Mouse (Mus musculus) kidney, postnatal 25 days (tissue): ENCODE measurements around the gene Clca2.
A peak's percentile ranks its signal among the peaks of the same experiment; 100 is the strongest.

Source experiments
- DNase-seq, 2 experiments: peaks; one replicate each; pipeline ENCODE4 v3.0.0; 2021; ENCODE audit warnings: mixed read lengths in 2 of 2

Clca2 gene

DNA sequence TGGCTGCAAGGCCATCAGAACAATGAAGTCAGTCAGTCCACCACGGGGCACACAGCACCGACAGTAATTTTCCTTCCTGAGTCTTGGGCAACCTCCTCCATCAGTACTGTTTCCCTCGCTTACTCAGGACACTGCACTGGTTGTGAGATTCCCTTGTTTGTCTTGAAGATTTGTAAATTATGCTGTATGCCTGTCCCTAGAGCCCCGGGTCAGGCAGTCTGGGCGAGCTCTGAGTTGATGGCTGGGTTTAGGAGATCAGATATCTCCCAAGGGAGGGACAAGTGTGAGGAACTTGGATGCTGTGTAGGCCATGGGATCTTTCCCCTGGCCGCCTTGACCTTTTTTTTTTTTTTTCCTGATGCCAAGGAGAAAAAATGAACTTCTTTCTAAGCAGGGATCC is at the start of gene Clca2:
TSS of gene Clca2 (minus strand) at position 153 of the 400 bp plus-strand sequence.
- no peak for DNase-seq

DNA sequence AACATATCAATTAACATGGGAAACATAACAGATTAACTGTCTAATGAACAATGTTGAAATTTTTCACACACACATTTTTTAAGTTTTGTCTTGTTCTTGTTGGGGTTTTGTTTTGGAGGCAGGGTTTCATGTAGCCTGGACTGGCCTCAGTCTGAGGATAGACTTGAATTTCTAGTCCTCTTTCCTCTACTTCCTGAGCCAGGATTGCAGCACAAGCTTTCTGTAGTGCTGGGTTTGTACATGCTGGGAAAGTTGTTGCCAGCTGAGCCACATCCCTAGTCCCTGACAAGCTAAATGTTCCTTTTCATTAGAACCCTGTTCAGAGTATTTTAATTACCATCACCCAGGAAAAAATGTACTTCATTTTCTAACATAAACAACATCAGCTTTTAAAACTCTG is 48.7 kb upstream of the Clca2 start:
- no peak for DNase-seq

- no peak for DNase-seq
These were observed 48.2 kb upstream of the Clca2 start for GRCm38 (mm10) chr3:145147483-145147882.

GRCm38 (mm10) chr3:145146871-145147270 is 47.6 kb upstream of the Clca2 start:
- no peak for DNase-seq

- no peak for DNase-seq
These were observed 44.6 kb upstream of the Clca2 start for GRCm38 (mm10) chr3:145143856-145144255.

DNA sequence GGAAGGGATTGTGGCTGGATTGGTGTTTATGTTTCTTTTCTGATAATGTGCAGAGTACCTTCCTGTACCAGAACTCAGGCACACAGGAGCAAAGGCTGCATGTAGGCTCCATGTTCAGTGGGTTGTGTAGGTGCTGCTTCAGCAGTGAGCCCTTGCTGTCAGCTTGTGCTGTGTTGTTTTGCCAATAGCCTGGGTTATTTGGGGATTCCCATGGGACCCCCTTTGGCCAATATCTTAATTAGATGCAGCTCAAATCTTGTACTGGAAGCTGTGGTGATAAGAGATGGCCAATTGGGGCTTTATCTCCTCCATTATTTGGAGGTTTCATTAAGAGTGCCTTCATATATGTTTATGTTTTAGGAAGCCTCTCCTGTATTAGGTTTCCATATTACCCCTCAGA is 43.7 kb upstream of the Clca2 start:
- DNase-seq = no peak

DNA sequence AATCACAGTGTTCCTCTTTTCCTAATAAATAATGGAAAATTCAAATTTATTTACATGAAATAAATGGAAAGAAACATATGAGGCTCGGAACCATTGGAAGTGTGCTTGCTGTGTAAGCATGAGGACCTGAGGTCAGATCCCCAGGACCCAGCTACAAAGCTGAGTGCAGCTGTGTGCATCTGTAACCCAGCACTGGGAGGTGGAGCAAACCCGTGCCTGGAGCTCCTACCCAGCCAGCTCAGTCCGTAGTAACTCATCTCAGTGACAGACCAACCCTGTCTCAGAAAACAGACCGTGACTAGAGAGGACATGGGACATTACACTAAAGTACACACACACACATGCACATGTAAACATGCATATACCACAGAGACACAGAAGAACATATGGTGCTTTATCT is 41.0 kb upstream of the Clca2 start:
- no peak for DNase-seq

- peak in 1 of 2 experiments; percentile 63 for DNase-seq
These were observed 32.1 kb upstream of the Clca2 start for GRCm38 (mm10) chr3:145131210-145131868.

DNA sequence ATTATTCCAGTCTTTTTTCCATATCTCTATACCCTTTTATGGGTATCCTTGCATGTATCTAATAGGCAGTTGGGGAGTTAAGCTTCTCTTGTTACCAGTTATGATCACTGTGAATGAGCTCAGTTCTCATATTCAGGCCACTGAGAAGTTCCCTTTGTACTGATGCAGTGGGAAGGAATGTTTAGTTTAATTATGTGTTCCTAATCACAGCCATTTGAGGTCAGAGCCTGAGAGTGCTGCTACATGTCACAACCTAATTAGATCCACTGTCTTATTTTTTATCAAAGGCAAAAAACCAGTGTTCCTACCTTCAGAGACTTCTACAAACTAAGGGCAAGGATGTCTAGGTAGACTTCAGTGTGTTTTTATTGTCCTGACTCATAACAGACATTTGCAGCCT is 30.1 kb upstream of the Clca2 start:
- DNase-seq = no peak

DNA sequence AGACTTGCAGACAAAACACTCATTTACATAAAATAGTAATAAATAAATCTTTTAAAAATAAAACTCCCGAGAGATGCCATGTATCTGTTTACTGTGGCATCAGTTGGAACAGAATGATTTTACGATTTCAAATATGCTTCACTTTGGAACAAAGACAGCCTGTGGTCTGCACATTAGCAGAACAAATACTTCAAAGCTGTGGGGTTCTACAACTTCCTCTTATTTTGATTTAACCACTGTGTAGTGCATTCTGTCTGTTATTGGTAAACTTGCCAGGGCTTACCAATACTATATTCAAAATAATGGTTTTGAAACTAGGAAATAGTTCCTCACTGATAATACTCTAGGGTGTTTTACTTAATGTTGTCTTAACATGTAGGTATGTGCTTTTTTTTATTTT is 27.4 kb upstream of the Clca2 start:
- DNase-seq = no peak

- DNase-seq = no peak
These were observed 20.2 kb upstream of the Clca2 start for GRCm38 (mm10) chr3:145119425-145119824.

DNA sequence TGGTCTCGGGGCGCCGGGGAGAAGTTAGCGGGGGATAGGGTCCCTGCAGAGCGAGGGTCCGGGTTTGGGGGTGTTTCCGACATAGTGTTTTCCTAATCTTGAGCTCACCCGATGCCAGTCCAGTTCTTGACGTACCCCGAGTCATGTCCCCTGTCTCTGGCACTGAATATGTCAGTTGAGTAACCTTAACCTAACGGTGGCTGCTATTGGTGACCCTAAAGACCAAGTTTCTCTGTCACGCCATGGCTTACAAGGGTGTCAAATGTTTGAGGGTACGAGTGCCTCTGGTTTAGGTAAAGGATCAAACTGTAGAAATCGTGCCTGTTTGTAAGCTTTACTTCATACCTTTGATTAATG is 19.7 kb upstream of the Clca2 start:
- DNase-seq = no peak

GRCm38 (mm10) chr3:145118254-145119001 is 19.2 kb upstream of the Clca2 start, which contains the start of gene Odf2l:
TSS of gene Odf2l (plus strand) at chr3:145118588.
- DNase-seq = peak; percentile 99

GRCm38 (mm10) chr3:145117637-145118036 is 18.4 kb upstream of the Clca2 start:
- DNase-seq = no peak

DNA sequence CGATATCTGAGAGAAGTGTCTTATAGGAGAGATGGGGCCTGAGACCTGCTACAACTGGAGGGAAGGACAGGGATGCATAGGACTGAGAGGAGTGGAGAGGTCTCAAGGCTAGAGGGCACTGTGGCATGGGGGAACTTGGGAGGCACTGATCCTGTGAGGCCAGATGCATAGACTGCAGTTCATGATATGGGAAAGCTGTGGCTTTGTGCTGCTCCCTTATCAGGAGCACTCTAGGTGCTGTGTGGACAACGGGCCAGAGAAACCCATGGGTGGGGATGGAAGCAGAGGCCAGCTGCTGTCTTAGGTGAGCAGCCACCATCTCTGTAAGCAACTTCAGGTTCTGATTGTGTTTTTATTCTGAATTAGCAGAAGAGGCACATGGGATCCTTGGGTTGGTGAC is 15.9 kb upstream of the Clca2 start:
- DNase-seq = no peak

GRCm38 (mm10) chr3:145105773-145106504 is 6.7 kb upstream of the Clca2 start:
- DNase-seq = no peak

DNA sequence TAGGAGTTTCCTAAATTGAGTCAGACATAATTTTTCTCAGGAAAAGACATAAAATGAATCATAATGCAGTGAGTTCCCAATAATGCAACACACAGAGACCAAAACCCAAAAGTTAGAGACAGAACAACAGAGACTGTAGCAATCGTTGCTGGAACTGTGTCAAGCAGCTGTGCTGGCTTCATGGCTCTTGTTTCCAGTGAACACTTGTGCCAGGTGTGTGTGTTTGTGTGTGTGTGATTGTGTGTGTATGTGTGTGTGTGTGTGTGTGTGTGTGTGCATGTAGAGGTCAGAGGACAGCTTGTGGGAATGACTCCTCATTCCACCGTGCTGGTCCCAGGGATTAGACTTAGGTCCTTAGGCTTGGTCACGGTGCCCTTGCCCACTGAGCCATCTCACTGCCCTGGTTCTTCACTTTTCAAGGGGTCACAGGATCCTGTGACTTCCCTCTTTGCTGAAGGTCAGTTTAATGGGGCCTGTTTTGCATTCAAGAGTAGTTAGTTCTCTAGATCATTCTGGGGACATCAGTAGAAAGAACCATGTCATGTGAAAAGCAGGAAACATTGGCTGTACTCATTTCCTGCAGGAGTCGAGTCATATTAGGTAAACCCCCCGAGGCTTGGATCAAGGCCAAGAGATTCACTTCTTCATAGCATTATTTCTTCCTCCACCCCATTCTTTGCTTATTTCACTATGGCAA is 6.0 kb upstream of the Clca2 start:
- peak; percentile 34 to 40 for DNase-seq

DNA sequence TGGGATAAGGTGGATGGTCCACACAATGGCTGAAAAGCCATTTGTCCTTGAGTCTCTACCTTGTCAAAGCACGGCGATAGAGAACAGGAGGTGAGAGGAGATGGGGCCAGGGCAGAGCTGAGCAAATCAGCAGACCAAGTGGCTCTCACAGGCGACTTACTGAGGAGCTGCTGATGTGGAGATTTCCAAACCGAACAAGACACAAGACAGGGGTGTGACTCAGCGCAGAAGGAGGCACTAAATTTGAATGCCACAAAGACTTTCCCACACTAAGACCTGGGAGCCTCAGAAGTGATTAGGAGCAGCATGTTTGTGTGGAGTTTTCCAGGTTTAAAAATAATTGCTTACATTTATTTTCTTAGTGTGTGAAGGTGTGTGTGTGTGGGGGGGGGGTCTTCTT is 4.5 kb upstream of the Clca2 start:
- DNase-seq = no peak

DNA sequence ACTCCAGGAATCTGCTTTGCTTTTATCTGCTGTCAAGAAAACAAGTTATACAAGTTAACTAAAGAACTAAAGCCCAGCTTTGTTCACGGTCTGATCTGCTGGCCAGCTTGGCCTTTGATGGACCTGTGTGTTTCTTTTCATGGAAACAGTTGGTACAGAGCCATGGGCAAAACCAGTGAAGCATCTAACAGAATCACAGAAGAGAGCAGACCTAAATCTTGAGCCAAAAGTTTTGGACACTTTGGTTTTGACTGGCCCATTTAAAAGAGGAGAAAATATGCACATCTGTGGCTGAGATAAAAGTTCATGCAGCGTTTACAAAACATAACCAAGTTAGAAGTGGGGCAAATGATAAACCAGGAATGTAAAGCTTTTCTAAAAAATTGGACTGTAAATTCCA is 4.1 kb upstream of the Clca2 start:
- DNase-seq = no peak

- peak; percentile 71 to 79 for DNase-seq
These were observed 2.8 kb upstream of the Clca2 start for GRCm38 (mm10) chr3:145101891-145102555.

GRCm38 (mm10) chr3:145087857-145088598 is 11.2 kb downstream of the Clca2 start:
- DNase-seq = no peak

- DNase-seq = no peak
These were observed 13.1 kb downstream of the Clca2 start for GRCm38 (mm10) chr3:145086180-145086579.
